Mouse (Mus musculus): ENCODE measurements around the gene Ttll10.
A peak's percentile ranks its signal among the peaks of the same experiment; 100 is the strongest.

Ttll10 gene

DNA sequence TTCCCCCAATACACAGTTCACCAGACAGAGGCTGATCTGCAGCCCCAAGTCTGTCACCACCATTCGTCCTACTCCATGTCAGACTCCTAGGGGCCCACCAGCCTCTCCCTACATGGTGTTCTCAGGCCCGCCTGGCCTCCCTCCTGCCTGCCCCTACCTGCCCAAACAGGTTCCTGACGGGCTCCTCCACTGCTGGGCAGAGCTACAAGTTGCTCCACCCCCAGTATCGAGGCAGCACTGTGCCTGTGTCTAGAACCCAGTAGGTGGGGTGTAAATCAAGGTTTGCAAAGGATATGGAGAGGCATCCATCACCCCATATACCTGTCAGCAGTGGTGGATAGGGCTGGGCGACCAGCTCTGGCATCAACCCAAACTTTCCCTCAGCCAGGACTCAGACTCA, at the start of gene Ttll10:
Gene Ttll10, minus strand, starts transcription at position 154 of the 400 bp plus-strand sequence.
- DNase-seq: no peak

DNA sequence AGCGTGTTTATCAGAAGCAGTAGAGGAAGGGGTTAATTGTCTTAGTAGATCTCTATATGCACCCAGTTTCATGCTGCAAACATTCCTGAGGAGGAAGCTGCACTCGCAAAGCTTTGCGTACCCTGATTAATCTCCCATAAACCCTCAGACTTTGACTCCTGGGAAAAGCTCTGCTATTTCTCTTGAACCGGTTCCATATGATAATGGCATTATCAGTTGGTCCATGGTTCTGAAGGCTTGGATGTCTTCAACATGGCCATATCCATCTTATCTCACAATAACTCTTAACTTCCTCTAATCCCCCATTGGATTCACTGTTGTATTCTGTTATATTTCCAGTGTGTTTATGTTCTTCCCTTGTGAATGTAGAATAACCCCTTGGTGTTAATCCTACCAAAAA, 44.1 kb upstream of the Ttll10 start:
- no peak for DNase-seq

DNA sequence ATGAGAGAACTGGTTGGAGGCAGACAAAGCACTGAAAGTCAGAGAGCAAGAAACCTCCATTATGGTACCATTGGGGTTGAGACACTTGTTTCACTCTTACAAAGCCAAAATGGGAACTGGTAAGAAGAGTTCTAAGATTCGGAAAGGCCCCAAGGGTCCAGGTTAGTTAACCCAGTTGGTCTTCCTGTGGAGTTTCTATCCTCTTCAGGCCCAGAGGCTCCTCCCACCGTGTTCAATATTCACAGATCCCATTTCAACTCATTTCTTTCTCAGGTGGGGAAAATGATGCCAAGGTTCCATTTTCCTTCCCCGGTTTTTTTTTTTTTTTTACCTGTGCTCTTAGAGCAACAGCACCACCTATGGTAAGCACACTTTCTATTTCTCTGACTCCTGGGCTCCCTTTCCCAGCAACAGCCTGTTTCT, 42.3 kb upstream of the Ttll10 start:
- no peak for DNase-seq

DNA sequence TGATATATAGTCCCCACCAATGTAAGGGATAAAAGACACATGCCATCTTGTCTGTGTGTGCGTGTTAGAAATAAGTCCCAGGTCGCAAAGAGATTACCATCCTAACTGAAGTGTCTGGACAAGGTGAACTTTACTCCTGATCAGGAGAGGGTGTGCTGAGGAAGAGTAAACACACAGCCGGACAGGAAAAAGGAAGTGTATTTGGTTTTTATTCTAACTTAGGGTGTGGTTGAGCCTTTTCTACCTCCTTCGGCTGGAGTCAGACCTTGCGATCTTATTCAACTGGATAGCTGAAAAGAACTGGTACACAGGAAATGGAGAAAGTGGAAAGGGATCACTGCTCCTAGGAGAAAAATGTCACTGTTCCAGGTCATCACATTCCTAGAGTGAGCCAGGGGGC, 41.3 kb upstream of the Ttll10 start:
- no peak for DNase-seq

DNA sequence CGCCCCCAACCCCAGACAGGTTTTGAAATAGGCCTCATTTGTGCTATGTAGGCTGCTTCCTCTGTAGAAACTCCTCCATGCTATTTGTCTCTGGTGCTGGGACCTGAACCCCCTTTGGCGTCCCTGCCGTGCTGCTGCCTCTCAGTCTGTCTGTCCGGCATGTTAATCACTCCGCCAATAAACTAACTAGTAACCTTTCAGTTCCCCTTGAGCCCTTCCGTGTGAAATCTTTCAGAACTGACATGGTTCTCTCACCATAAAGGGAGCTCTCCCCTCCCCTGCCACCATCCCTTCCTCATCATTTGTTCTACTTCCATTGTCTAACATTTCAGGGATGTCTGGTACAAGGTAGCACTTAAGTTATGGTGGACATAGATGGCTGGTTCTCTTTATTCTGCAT, 40.2 kb upstream of the Ttll10 start:
- DNase-seq: no peak

DNA sequence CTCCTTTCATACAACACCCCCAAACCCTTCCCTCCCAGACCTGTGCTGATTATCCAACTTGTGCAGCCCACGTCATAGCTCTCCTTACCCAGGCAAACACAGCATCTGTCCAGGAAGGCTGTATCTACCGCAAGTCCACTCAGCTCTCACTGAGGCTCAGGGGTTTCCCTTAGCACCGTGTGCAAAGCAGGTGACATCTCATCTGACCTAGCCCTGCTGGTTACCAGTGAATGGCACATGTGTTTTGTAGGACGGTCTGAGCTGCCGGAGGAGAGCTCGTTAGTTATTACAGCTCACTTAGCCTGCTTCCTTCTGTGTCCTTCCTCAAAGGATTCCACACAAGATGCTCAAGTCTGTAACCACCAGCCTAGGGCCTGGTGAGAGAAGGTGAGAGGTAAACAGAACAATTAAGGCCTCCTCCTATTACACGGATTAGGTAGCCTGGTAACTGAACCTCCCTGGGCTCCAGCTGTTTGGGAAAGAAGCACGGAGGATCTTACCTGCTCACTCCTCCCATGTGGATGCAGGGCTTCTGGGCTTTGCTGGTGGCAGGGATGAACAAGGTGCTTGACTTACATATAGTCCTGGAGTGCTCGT, 38.7 kb upstream of the Ttll10 start:
- DNase-seq: no peak

DNA sequence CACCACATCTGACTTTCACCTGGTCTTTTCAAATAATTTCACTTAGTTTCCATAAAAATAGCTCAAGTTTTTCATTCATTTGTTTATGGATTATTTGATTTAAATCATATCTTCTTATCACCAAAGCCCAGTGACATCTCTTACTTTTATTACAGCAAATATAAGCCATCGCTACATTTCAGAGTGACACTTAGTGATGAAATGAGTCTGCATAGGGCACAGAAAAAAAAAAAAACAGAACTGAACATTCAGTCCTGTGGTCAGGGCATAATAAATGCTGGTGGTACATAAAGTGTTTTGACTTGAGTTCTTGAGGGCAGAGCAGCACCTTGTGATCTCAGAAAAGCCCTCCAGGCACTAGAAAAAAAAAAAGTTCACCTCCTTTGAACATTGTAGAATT, 37.0 kb upstream of the Ttll10 start:
- no peak for DNase-seq

DNA sequence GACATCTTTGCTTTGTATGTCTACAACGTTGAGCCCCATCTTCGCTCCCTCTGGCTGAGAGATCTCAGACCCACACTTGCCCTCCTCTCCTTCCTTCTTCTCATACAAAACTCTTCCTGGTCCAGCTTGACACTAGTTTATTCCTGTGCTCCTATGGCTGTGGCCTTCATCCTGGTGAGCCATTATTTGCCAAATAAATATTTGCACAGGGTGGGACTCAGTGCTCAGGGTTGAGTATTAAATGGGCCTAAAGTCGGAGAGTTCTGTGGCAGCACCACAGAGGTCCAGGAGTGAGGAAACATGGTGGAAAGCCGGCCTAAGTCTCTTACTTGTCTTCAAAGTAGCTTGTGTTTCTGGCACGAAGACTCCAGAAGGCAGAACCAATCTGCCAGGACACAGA, 34.5 kb upstream of the Ttll10 start:
- DNase-seq: no peak

DNA sequence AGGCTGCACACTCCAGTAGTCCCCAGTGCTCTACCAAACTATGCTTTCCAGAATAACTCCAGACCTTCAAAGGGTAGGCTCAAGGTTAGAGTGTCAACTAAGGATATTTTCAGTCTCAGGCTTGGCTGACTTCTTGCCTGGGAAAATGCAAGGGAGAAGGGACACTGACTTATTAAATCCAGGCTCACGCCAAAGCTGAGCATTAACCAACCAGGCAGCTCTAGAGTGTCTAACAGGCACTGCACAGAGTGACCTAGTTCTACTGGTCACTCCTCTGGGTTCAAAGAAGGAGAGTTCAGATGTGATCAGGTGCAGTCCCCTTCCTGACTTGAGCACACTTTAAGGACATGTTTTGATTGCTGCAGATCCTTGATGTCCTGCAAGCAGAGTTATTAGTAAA, 33.6 kb upstream of the Ttll10 start:
- DNase-seq: no peak

DNA sequence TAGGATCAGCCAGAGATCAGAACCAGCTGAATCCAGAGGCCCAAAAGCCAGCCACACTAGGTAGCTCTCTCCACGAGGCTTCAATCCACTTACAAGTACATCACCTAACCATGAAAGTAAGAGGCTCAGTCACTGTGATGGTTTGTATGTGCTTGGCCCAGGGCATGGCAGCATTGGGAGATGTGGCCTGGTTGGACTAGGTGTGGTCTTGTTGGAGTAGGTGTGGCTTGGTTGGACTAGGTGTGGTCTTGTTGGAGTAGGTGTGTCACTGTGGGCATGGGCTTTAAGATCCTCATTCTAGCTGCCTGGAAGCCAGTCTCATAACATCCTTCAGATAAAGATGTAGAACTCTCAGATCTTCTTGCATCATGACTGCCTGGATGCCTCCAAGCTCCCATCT, 32.0 kb upstream of the Ttll10 start:
- no peak for DNase-seq

DNA sequence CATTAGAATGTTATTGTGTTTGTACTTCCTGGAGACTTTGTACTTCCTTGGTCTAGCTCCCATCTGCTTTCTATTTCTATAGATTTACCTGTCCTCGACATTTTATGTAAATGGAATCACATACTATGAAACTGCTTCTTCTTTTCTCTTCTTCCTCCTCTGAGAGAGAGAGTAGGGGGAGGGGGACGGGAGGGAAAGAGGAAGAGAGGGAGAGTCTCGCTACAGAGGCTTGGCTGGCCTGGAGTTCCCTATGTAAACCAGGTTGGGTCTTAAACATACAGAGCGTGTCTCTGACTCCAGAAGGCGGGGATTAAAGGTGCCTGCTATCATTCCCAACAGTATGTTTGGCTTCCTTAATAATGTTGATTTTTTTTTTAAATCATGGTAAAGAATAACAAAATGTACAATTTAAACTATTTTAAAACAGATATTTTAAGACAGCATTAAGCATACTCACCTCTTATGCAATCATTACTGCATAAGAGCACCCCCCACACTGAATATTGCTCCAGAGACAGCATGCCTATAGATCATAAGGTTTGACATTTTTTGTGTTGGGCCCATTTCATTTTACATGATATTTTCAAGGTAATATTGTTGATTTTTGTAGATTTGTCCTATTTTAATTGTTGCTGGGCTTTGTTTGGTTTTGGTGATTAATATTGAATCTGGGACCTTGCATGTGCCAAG, 28.3 kb upstream of the Ttll10 start:
- DNase-seq: no peak

DNA sequence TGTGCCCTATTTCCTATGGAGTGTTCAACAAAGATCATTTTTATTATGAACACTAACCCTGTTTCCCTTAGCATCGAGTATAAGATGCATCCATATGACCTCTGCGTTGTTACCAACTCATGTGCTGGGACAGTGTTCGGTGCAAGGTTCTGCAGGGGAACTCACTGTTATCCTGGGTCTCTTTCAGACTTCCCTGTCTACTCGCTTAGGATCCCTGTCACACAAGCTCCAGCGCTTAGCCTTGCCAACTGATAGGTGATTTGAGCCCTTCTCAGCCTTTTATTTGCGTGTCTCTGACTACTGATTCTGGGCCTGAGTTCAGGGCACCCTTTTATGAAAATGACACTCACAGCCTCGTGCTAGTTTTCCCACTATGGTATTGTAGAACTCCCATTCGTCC, 26.0 kb upstream of the Ttll10 start:
- DNase-seq: no peak

DNA sequence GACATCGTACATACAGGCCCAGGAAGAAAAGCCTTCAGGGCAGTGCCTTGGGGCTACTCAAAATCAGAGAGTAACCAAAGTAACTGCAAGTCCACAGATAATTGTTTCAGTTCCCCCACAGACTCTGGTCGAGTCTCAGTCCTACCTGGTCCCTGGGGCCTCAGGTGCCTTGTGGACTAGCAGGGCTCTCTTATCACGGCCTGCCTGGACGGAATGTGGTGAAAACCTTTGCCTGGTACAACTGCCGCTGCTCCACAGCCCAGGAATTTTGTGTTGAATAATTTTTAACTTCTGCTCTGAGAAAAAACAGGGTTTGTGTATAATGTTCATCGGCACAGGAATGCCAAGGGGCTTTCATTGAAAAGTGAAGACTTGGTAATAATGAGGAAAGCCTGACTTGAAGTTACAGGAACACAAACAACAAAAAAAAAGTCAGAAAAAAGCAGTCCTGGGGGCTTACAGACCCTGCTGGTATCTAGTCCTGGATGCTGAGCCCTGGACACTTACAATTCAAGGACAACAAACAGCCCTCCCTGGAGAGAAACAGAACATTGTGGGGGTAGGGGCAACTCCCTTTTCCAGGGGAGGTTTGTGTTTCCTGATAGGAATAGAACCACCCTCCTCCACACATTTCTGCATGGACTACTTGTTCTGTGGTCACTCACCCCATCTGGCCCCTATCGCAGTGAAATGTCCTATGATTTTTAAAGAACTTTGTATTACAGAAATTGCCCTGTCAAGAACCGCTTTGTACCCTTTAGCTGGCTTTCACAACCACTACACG, 25.1 kb upstream of the Ttll10 start:
- DNase-seq: no peak

DNA sequence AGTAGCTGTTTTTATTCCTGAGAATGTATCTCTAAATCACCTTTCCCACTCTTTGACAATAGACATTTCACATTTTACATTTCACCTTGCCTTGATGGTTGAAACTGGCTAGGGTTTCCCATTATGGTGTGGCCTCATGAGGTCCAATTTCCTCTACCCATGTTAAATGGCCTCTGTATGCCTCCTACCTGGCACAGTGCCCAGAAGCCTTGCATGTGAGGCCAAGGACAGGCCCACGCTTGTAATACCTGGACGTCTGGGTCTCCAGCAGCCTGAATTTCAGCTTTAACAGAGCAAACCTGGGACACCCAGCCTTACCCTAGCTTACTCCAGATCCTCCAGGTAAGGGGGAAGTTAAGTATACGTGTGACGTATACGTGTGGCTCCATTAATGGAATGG, 24.1 kb upstream of the Ttll10 start:
- DNase-seq: no peak

DNA sequence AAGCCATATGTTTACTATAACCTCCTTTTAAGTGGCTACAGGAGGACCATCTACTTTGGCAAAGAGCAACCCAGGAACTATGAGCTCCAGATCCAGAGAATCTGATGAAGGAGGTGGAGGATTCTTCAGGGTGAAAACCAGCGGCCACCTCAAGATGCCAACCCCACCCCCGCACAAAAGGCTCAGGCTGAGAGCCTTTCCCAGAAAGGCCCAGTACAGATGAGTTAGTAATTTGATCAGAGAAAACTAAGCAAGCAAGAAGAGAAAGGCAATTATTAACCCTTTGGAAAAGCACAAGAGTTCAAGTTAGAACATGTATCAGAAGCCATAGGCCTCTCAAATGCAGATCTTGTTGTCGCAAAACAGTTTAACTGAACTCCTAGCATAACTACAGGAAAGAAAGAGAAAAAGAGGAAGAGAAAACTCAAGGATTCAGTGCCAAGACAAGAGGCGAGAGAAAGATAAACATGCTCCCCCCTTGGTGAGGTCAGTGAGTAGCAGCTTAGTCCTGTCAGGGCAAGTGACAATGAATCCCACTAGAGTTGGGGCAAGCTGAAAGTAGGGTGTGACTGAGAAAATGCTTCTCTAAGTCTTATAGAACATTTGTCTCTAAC, 23.5 kb upstream of the Ttll10 start:
- DNase-seq: no peak

DNA sequence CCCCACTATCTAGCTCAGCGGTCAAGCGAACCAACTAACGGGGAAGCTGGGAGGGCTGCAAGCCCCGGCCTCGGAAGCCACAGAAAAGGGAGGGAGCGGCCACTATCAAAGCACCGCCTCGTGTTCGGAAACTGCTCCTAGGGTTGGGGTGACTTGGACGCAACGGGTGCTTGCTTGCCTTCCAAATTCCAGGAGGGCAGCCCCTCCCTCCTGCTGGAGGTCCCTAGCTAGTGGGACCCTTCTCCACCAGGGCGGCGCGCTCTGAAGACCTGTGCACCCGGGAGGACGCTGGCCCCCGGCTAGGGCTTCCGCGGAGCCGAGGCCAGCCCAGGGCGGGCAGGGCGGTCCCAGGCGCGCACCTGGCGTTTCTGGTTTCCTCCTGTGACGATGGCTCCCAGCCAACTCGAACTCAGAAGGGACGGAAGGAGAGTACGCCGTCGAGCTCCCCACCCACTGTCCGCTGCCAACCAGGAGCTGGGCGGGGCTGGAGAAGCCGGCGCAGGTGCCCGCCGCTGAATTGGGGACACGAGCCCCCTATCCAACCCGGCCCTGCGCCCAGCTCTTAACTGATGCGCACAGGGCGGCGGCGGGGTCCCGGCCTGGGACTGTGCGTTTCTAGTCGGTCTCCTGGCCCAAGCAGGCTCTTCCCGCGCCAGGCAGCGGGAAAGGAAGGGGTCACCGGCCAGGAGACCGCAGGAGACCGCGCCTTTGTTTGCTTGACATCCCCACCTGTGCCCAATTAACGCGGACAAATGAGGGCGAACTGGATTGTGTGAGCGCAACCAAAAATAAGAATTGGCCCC, 18.5 kb upstream of the Ttll10 start:
- DNase-seq: peak; percentile 80 to 89

DNA sequence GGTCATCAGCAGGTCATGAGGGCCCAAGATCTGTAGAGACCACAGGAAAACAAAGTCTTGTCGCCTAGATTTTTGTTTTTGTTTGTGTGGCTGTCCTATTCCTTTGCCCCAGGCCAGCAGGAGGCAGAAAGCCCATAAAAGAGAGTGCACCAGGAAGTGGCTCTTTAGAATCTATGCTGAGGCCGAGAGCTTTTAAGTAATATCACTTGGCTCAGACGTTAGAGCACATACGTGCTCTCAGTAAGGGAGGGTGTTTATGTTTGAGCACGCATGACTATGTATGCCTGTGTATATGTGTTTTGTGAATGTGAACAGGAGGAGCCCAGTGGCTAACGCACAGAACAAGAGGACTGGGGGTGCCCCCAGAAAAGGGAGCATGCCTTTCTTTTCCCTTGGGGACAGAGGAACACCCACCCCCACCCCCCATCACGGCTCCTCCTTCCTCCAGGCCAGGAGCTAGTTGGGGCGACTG, 17.7 kb upstream of the Ttll10 start:
- peak; percentile 40 to 46 for DNase-seq

DNA sequence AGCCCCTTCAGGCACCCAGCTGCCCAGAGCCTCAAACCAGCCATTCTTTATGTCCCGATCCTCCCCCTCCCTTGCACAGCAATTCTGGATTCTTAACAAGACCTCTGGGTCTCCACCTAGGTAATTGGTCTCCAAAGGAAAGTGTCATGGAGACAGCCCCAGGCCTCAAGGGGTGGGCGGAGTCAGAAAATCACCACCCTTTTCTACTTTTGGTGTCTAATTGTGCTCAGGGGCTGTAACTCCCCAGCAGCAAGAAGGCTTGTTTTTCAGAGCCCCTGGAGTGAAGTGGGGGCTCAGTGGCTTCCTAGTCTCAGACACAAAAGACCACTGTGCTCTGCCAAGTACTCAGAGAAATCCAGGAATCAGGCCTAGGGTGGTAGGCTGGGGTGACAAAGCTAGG, 11.5 kb upstream of the Ttll10 start:
- DNase-seq: no peak

DNA sequence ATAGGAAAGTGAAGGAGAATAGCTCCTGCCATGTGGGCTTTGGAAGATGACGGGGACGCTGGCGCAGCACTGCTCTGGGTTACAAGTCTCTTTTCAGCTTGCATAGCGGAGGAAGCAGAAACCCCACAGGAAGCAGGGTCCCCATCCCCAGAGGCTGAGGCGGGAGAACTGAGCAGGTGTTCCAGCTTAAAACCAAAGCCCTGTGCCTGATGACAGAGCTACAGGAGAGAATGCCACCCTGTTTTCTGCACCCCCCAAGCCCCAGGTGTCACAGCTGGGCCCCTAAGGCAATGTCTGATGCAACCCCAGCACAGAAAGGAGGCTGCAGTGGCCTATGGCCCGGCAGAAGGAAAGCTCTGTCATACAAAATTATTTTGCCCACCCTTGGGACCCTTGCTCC, 11.1 kb upstream of the Ttll10 start:
- peak; percentile 75 to 88 for DNase-seq

DNA sequence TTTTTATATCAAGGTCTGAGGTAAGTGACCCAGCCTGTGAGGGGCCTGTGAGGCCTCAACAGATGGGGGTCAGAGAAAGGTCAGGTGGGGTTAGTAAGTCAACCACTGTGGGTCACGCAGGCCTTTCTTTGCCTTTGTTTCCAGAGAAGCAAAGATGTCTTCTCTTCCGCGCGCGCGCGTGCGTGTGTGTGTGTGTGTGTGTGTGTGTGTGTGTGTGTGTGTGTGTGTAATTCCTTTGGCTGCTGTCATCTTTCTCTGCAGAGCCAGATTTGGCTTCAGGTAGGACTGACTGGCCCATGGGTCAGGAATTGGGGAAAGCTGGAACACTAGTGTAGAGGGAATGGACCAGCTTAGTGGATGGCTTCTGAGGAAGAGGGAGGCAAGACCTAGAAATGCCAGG, 10.5 kb upstream of the Ttll10 start:
- peak in 1 of 2 experiments; percentile 40 for DNase-seq

DNA sequence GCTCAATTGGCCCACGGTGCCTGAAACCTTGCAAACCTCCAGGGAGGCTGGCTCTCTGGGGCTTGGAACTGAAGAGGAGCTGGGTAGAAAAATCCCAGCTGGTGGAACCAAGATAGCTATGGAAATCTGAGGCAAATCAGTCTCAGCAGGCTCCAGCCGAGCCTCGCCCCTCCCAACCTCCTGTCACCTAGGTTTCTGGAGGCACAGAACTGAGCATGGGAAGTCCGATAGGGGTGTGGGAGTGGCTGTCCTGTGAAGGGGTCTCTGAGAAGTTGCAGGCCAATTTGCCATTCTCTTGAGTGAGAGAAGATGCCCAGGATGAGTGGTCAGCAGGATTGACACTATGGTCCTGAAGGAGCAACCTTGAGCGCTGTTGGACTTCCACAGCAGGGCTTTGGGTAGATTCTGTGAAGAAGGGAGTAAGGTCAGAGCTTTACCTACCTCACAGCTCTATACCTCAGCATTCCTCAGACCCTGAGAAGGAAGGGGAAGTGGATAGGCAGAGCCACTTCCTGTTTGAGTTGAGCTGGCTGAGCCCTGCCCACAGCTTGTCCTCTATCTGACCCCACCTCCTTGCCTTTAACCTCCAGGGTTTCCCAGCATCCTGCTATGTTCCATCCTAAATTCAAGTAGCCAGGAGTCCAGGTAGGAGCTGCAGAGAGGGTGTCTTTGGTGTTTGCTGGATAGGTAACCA, 8.2 kb upstream of the Ttll10 start:
- DNase-seq: peak in 1 of 2 experiments; percentile 38
